Mouse (Mus musculus) liver, adult 2 months (tissue): Measurements from ENCODE around the gene Rsph6a.

Experiments used
- CTCF ChIP-seq: fragments of 200-500 bp; IDR thresholded peaks from 2 replicates; pipeline ENCODE4 v1.5.1; 2011; ENCODE audit warnings: low read depth, low read length, control low read depth
- POLR2A ChIP-seq: fragments of 200-500 bp; IDR thresholded peaks from 2 replicates; pipeline ENCODE4 v1.6.1; 2011; ENCODE audit warnings: low read length, control low read depth; ENCODE audit not compliant: insufficient read depth; ENCODE audit errors: extremely low read depth

DNA sequence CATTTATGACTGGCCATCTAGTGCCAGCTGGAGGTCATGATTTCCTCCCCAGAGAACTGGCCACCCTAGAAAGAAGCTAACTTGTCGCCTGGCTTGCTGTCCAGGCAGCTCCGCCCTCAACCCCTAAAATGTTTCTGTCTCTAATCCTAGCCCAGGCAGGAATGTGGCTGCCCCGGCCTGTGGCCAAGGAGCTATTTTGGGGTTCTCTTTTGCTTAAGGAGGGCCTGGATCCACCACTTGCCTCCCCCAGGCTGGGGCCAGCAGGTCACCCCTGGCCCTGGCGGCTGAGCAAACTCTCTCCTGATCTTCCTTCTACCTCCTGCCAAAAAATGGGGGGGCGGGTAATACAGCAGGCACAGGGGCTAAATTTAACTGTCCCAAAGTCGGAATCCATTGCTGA, 28.6 kb downstream of the Rsph6a start:
- TF ChIP-seq POLR2A (no peak), CTCF (no peak)
